Mouse (Mus musculus): ENCODE results near the gene Scn2a. TPM values are rescaled to one million over a fixed set of nuclear protein-coding genes. Genes with fewer than 3 reads are reported as not detected.

Gene Scn2a
- polyA plus RNA-seq, 1 experiment, result not detected

DNA sequence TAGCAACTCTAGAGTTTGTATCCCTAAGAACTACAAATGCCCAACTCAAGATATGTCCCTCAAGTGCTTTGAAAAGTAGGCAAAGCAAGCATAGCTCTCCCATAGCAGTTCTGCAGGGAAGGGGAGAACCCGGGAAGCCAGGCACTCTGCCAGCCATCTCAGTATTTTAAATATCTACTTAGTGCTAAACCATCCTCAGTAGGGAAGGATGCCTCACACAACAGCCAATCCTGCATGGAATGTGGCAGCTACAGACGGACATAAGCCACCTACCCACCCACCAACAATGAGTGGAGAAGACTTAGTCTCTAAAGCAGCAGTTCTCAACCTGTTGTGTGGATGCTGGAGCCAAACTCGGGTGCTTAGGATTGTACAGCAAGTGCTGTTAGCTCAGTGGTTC, 73.9 kb downstream of the Scn2a start:
- Histone ChIP-seq H3K27ac (ENCODE audit: insufficient read depth, low read depth, low read length) (no peak overlapping the region), H3K4me3 (ENCODE audit: insufficient read depth, low read length) (no peak overlapping the region), H3K4me1 (ENCODE audit: control insufficient read depth, insufficient read depth, low read length) (no peaks in the 10 kb centered on the region)
- TF ChIP-seq CTCF (IDR thresholded peaks at IDR 0.05; ENCODE audit: low read depth, low read length) (no peak), POLR2A (IDR thresholded peaks at IDR 0.05; ENCODE audit: borderline replicate concordance, low read depth, low read length) (no peak)

DNA sequence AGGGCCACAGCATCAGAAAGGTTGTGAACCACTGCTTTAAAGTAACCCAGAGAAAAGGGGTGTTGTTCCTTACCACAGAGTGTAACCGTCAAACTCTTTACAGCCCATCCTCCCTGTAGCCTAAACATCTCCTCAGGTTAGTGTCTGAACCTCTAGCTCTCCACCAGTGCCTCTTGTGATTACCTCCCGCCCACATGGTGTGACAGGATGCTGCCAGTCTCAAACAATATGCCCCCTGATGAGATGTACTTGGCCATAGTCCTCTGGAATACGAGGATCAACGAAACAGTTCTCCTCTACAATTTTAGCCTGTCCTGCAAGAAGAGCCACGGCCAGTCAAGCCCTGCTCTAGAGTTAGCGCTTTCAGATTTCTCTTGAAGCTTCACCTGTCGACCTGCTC, 74.5 kb downstream of the Scn2a start:
- no peak overlapping the region for H3K4me3 ChIP-seq (ENCODE audit: insufficient read depth, low read length)
- no peaks in the 10 kb centered on the region for H3K4me1 ChIP-seq (ENCODE audit: control insufficient read depth, insufficient read depth, low read length)
- TF ChIP-seq POLR2A (IDR thresholded peaks at IDR 0.05; ENCODE audit: borderline replicate concordance, low read depth, low read length) (no peak), CTCF (IDR thresholded peaks at IDR 0.05; ENCODE audit: low read depth, low read length) (no peak)
- no peak overlapping the region for H3K27ac ChIP-seq (ENCODE audit: insufficient read depth, low read depth, low read length)

DNA sequence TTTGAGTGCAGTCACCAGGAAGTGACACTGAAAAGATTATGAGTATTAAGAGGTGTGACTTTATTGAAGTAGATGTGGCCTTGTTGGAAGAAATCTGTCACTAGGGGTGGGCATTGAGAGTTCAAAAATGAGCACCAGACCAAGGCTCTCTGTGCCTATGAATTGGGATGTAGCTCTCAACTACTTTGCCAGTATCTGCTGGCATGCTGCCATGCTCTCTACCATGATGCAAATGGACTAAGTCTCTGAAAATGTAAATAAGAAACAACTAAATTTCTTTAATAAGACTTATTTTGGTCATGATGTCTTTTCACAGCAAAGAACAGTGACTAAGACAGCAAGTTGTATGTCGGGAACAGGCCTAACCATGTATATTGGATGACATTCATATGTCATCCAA, 79.7 kb downstream of the Scn2a start:
- Histone ChIP-seq H3K4me3 (ENCODE audit: insufficient read depth, low read length) (no peak overlapping the region), H3K4me1 (ENCODE audit: control insufficient read depth, insufficient read depth, low read length) (no peaks in the 10 kb centered on the region), H3K27ac (ENCODE audit: insufficient read depth, low read depth, low read length) (no peak overlapping the region)
- TF ChIP-seq POLR2A (IDR thresholded peaks at IDR 0.05; ENCODE audit: borderline replicate concordance, low read depth, low read length) (no peak), CTCF (IDR thresholded peaks at IDR 0.05; ENCODE audit: low read depth, low read length) (no peak)

DNA sequence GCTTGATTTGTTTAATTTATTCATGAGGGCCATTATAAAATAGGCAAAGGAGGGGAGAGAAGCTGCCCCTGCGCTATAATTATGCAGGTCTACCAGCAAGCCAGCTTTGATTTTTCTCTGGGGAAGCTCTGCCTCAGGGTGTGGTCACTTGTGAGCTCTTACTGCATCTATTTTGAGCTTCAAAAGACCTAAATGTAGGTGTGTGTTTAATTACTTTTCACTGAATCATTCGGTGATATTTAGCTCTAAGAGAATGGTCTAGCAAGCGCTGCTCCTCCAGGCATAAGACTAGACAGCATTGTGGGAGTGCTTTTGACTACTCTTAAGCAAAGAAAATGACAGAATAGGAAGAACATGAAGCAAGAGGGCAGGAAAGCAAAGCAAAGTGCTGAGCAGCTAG, 80.6 kb downstream of the Scn2a start:
- Histone ChIP-seq H3K27ac (ENCODE audit: insufficient read depth, low read depth, low read length) (no peak overlapping the region), H3K4me3 (ENCODE audit: insufficient read depth, low read length) (no peak overlapping the region), H3K4me1 (ENCODE audit: control insufficient read depth, insufficient read depth, low read length) (no peaks in the 10 kb centered on the region)
- TF ChIP-seq CTCF (IDR thresholded peaks at IDR 0.05; ENCODE audit: low read depth, low read length) (no peak), POLR2A (IDR thresholded peaks at IDR 0.05; ENCODE audit: borderline replicate concordance, low read depth, low read length) (no peak)

DNA sequence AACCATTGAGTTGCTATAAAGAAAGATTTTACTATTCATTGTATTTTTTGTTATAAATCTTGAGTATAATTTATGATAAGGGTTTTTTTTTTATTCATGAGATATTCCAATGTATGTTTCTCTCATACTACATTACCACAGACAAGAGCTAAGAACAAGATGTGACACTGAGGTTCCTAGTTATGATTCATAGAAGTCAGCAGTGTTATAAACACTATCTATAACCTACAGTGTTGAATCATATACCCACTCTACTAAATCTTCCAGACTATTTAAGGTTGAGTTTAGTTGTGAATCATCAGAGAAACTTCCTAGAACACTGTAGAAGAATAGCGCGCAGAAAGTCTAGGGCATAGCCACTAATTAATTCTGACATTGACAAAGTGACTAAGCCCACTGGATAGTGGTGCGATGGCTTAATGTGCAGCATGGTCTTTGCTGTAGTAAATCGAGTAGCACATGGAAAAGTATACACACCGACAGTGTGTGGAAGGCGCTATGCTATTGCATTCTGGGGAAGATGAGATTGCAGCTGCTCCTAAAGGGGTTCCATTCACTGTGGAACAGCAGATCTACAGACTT, 101.7 kb downstream of the Scn2a start:
- H3K4me1 ChIP-seq (ENCODE audit: control insufficient read depth, insufficient read depth, low read length), result no peaks in the 10 kb centered on the region

DNA sequence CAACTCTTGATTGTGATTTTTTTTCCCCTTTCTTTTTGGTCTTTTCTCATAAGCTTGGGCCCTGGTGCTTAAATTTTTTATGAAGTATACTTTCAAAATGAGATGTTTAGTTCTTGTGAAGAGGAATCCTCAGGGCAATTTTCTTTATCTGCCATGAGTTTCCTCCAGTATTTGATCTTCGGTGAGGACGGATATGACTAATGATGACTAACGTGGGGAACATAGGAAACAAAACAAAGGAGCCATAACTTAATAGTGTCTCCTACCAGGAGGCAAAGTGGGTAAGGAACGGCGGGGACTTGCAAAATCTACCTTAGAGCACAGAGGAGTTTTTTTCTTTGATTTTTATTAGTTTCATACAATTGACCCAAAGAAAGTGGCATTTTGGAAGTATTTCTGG, 124.8 kb downstream of the Scn2a start:
- Histone ChIP-seq H3K4me1 (ENCODE audit: control insufficient read depth, insufficient read depth, low read length) (no peaks in the 10 kb centered on the region), H3K4me3 (ENCODE audit: insufficient read depth, low read length) (no peak overlapping the region), H3K27ac (ENCODE audit: insufficient read depth, low read depth, low read length) (no peak overlapping the region)
- TF ChIP-seq CTCF (IDR thresholded peaks at IDR 0.05; ENCODE audit: low read depth, low read length) (no peak), POLR2A (IDR thresholded peaks at IDR 0.05; ENCODE audit: borderline replicate concordance, low read depth, low read length) (no peak)

More for the DNA sequence above, 101.7 kb downstream of the Scn2a start:
- Histone ChIP-seq H3K27ac (ENCODE audit: insufficient read depth, low read depth, low read length) (no peak overlapping the region), H3K4me3 (ENCODE audit: insufficient read depth, low read length) (no peak overlapping the region)
- no peak for TF ChIP-seq CTCF (IDR thresholded peaks at IDR 0.05; ENCODE audit: low read depth, low read length)
- TF ChIP-seq POLR2A (IDR thresholded peaks at IDR 0.05; ENCODE audit: borderline replicate concordance, low read depth, low read length), result no peak

DNA sequence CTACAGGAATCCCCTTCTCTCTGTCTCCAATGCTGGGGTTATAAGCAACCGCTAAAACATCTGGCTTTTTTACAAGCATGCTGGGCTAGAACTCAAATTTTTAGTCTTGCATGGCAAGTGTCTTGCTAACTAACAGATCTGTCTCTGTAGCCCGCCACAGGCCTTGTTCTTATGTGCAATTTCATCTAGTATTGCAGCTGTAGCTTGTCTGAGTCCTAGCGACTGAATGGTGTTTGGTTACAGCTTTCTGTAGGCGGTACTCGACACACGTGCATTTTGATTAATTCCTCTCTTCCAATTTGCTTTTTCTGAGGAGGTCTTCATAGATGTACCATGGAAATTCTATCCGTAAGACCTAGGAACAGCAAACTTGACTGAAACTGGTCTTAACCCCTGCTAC, 161.9 kb downstream of the Scn2a start:
- no peak overlapping the region for H3K4me3 ChIP-seq (ENCODE audit: insufficient read depth, low read length)
- TF ChIP-seq CTCF (IDR thresholded peaks at IDR 0.05; ENCODE audit: low read depth, low read length) (no peak), POLR2A (IDR thresholded peaks at IDR 0.05; ENCODE audit: borderline replicate concordance, low read depth, low read length) (no peak)
- H3K4me1 ChIP-seq (ENCODE audit: control insufficient read depth, insufficient read depth, low read length), result no peaks in the 10 kb centered on the region
- no peak overlapping the region for H3K27ac ChIP-seq (ENCODE audit: insufficient read depth, low read depth, low read length)

DNA sequence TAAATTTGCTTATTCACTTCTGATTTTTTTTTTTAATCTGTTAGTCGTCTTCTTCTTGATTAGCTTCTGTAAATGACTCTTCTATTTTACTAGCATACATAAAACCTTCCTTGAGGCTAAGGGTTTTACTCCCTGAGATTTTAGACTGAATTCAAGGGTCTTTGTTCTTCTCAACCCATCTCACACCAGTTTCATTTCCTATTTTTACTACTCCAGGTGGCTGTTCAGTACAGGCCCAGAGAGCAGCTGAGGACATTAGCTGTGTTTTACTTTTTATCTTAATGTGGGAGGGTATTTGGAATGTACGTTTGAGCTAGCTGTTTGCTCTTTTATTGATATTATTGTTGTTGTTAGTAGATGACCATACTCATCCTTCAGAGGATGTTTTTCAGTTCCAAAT, 162.8 kb downstream of the Scn2a start:
- TF ChIP-seq CTCF (IDR thresholded peaks at IDR 0.05; ENCODE audit: low read depth, low read length), result no peak
- TF ChIP-seq POLR2A (IDR thresholded peaks at IDR 0.05; ENCODE audit: borderline replicate concordance, low read depth, low read length), result no peak
- Histone ChIP-seq H3K4me1 (ENCODE audit: control insufficient read depth, insufficient read depth, low read length) (no peaks in the 10 kb centered on the region), H3K4me3 (ENCODE audit: insufficient read depth, low read length) (no peak overlapping the region), H3K27ac (ENCODE audit: insufficient read depth, low read depth, low read length) (no peak overlapping the region)

DNA sequence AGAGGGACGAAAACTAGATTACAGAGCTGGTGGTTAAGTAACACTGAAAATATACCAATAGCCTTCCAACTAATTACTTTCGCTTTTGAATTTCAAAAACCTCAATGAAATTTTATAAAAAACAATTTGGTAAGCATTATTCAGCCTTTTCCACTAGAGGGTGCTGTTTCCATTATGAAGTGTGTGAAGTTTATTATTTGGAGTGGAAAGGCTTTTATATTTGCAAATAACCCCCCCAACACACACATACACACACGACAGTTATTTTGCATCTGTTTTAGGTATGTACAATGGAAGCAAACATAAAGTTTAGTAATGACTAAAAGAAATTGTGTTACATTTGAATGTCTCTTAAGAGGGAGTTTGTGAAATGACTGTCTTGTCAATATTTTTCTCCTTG, 171.9 kb downstream of the Scn2a start:
- Histone ChIP-seq H3K27ac (ENCODE audit: insufficient read depth, low read depth, low read length) (no peak overlapping the region), H3K4me3 (ENCODE audit: insufficient read depth, low read length) (no peak overlapping the region), H3K4me1 (ENCODE audit: control insufficient read depth, insufficient read depth, low read length) (no peaks in the 10 kb centered on the region)
- TF ChIP-seq CTCF (IDR thresholded peaks at IDR 0.05; ENCODE audit: low read depth, low read length) (no peak), POLR2A (IDR thresholded peaks at IDR 0.05; ENCODE audit: borderline replicate concordance, low read depth, low read length) (no peak)

DNA sequence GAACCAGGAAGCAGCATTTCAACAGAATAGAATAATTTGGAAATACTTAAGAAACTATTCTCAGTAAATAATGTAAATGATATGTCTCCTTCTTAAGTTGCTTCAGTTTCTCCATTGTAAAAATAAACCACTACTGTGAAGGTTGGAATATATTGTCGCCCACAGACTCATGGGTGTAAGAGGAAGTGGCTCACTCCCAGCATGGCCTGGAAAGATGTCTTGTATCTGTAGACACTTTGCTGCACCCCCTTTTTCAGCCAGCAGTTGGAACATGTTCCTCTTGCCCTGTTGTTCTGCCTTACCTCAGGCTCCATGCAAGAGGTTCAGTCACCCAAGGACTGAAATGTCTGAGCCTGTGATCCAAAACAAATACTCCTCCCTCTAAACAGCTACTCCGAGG, 173.0 kb downstream of the Scn2a start:
- TF ChIP-seq POLR2A (IDR thresholded peaks at IDR 0.05; ENCODE audit: borderline replicate concordance, low read depth, low read length) (no peak), CTCF (IDR thresholded peaks at IDR 0.05; ENCODE audit: low read depth, low read length) (no peak)
- H3K4me1 ChIP-seq (ENCODE audit: control insufficient read depth, insufficient read depth, low read length), result no peaks in the 10 kb centered on the region

More for the DNA sequence above, 173.0 kb downstream of the Scn2a start:
- Histone ChIP-seq H3K4me3 (ENCODE audit: insufficient read depth, low read length) (no peak overlapping the region), H3K27ac (ENCODE audit: insufficient read depth, low read depth, low read length) (no peak overlapping the region)
